Mouse (Mus musculus) adrenal gland, adult (tissue): ENCODE measurements around the gene Cyth4.

Experiments
- DNase-seq, 2 experiments: peaks; one replicate each; pipeline ENCODE4 v3.0.0; 2022 to 2023; ENCODE audit warnings: low spot score in 1 of 2; ENCODE audit not compliant: inconsistent age in 2 of 2

Gene Cyth4

DNA sequence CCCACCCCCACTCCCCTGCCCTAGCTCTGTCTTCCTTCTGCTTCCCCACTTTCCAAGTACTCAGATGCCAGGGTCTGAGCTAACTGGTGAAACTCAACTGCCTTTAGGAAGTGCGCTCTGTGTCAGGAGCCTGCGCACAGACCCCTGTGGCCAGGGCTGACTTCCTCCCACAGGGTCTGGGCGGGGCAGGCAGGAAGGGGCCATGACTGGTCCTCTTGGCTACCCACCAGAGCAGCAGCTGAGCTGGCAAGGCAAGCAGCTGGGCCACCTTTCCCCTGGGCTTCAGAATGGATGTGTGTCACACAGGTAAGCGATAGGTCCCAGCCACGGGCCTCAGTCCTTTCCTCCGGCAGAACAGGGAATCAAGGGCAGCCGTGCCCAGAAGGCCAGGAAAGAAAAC, at the start of gene Cyth4:
TSS of gene Cyth4 (plus strand) at position 134 of the 400 bp plus-strand sequence.
- peak in 1 of 2 experiments; percentile 47 for DNase-seq

DNA sequence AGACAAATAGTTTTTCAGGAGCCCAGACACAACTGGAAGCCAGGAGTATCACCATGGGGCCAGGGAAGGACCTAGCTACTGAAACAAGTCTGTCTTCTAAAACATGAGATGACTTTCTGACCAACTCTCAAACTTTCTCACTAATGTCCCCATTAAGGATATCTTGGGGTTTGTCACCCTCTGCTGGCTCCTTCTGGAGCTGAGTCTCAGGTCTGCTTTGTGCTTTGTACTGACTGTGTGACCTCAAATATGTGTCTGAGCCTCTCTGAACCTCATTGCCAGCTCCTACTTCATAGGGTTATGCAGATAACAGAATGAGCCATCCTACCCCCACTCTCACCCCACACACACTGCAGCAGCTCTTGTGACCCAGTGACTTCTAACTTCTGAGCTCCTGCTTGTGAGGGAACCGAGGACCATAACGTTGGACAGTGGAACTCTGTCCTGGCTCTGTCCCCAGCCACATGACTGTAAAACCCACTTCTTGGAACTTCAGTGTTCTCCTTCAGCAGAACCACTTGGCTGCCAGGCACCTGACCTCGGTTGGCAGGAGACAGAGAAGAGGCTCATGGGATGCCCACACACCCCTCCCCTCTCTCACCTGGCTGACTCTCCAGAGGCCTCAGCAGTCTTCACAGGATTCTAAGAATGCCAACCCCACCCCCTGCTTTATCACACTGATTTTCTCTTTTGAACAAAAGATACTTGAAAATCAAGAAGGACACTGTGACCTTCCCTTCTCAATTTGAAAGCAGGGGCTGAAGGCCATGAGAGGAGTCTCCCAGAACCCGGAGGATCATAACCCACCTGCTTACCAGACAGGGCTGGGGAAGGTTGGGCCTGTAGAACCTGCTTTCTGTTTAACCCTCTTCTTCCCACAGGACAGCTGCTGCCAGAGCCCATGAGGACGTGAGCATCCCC, 49.2 kb upstream of the Cyth4 start:
- peak; percentile 77 to 91 for DNase-seq

DNA sequence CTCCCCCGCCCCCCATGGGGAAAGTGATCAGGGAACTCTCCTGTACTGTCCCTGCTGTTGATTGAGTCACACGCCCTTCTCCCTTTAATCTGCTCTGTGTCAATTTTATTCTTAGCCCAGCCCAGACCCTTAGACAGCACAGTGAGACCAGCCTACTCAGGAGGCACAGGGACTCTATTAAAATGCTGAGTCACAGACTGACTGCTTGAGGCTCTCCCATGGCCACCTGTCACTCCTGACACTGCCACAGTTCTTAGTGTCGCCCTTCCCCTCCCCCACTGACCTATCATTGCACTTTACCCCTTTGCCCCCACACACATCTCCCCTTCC, 48.5 kb upstream of the Cyth4 start:
- DNase-seq: peak; percentile 70 to 90

GRCm38 (mm10) chr15:78548711-78549110, 48.1 kb upstream of the Cyth4 start:
- DNase-seq: peak in 1 of 2 experiments; percentile 27

GRCm38 (mm10) chr15:78549189-78549734, 47.6 kb upstream of the Cyth4 start:
- peak; percentile 87 to 93 for DNase-seq

- no peak for DNase-seq
Measured at GRCm38 (mm10) chr15:78554545-78555313, 42.1 kb upstream of the Cyth4 start.

- no peak for DNase-seq
Measured at GRCm38 (mm10) chr15:78557693-78558535, 38.9 kb upstream of the Cyth4 start.

DNA sequence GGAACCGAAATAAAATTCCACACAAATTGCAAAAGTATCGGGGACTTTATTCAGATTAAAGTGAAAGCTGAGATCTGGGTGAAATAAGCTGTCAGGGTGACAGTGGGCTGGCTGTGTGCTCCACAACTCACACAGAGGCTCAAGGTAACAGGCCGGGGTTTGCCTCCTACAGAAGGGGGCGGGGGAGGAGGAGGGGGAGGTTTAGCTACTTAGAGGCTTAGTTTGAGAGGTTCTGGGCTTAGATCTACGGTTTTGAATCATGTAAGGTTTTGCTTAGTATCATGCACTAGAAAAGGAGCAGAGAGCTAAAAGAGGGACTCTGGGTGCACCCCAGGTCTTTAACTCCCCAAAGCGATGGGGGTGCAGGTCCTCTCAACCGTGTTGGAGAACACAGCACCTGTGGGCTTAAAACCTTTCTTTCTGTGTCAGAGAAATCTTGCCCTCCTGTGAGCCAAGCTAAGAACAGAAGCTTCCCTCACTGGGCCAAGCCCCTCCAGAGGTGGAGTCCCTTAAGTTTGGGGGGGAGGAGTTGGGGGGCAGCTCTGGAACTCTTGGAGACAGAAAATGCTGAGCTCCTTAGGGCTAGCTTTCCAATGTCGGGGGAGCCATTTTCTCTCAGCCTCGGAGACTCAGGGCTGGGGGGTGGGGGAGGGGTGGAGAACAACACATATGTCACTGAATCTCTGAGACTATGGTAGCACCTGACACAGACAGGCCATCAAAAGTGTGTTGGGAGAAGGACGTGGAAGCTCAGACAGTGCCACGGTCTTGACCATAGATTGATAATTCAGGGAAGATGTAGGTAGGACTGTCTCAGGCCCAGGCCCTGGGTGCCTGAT, 37.5 kb upstream of the Cyth4 start:
- DNase-seq: no peak

- no peak for DNase-seq
Measured at GRCm38 (mm10) chr15:78563344-78563743, 33.5 kb upstream of the Cyth4 start.

GRCm38 (mm10) chr15:78563937-78564336, 32.9 kb upstream of the Cyth4 start:
- no peak for DNase-seq

- no peak for DNase-seq
Measured at GRCm38 (mm10) chr15:78564764-78565435, 31.9 kb upstream of the Cyth4 start.

GRCm38 (mm10) chr15:78567608-78568120, 29.2 kb upstream of the Cyth4 start:
- DNase-seq: no peak

DNA sequence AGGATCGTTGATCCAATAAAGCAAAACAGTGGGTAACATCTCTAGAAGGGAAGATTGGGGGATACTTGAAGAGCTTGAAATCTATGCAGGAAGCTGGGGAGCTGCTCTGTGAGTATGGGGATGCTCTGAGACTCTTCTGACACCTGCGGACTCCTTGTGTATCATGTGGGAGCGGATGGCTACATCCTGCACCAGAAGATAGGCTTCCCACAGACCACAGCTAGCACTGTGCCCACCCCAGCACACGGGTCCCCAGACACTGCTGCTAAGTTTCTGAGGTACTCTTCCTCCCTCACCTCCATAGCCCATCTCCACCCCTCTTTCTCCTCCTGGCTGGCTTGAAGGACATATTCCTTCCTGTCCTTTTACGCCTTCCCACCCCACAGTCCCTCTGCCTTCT, 26.7 kb upstream of the Cyth4 start:
- no peak for DNase-seq

- no peak for DNase-seq
Measured at GRCm38 (mm10) chr15:78571554-78572269, 25.1 kb upstream of the Cyth4 start.

DNA sequence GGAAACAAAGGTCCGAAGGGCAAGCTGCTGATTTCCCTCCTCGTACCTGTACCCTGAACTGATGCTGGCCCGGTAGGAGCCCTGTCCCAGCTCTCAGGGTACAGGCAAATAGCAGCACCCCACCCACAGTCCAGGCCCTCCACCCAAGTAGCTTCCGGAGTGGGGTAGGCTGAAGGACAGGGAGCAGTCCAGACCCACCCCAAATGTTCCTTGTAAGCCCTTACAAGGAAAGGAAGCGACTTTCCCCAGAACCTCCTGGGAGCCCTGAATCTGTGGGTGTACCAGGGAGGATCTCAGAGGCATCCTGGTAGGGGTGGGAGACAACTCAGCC, 24.6 kb upstream of the Cyth4 start:
- DNase-seq: no peak

- DNase-seq: no peak
Measured at GRCm38 (mm10) chr15:78572658-78573397, 24.0 kb upstream of the Cyth4 start, which contains the start of gene Rac2. Gene Rac2 (minus strand): TSS chr15:78572783.

DNA sequence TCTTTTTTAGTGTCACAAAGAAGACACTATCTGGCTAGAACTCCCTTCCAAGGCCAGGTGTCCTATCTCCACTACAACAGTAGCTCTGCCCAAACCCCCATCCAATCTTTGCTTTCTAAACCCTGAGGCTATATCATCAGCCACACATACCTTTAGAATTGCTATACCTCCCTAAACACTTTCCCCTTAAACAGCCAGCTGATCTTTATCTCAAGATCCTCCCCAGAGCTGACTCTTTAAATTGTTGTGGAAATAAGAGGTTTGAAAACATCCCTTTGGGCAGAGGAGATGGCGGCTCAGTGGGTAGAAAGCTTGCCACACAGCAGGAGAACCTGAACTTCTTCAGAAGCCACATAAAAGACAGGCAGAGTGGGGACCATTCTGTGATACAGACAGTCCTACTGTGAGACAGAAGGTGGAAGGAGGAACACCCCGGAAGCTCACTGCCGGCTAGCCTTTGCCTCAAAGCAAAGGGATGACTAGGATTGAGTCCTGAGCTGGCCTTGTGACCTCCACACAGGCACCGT, 20.5 kb upstream of the Cyth4 start:
- DNase-seq: no peak

DNA sequence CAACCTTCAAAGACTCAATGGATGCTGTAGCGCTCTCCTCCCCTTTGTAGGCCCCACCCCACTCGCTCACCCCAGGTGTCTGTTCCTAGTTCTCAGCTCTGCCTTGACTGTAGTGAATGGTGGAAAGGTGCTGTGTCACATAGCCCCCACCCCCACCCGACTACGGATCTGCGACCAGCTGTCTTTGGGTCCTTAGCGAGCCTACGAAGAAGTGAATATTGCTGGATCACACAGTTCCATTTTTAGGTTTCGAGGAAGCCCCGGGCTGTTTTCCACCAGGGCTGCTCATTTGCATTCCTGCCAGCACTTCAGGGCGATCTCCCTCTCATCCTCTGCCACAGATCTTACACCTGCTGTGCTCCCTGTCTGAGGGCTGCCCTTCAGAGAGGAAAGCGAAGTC, 13.5 kb upstream of the Cyth4 start:
- DNase-seq: no peak
